Mouse (Mus musculus) cerebellum, postnatal 4 days (tissue): ENCODE results near the gene Pip5k1c.

Experiments used
- DNase-seq, 2 experiments: peaks; one replicate each; pipeline ENCODE4 v3.0.0; 2022; ENCODE audit warnings: low spot score in 2 of 2, mixed read lengths in 1 of 2

Gene Pip5k1c

GRCm38 (mm10) chr10:81292554-81293333, at the start of gene Pip5k1c:
Gene Pip5k1c (plus strand): TSS chr10:81292963.
- peak; percentile 97 to 99 for DNase-seq

GRCm38 (mm10) chr10:81244146-81244545, 48.6 kb upstream of the Pip5k1c start:
- DNase-seq = no peak

- peak; percentile 83 to 91 for DNase-seq
These were observed 48.2 kb upstream of the Pip5k1c start for GRCm38 (mm10) chr10:81244595-81244994.

- DNase-seq = no peak
These were observed 47.6 kb upstream of the Pip5k1c start for GRCm38 (mm10) chr10:81245166-81245565.

GRCm38 (mm10) chr10:81247804-81248203, 45.0 kb upstream of the Pip5k1c start:
- DNase-seq = no peak

GRCm38 (mm10) chr10:81249442-81249841, 43.3 kb upstream of the Pip5k1c start:
- no peak for DNase-seq

- peak in 1 of 2 experiments; percentile 64 for DNase-seq
These were observed 40.0 kb upstream of the Pip5k1c start, which contains the start of gene Matk for GRCm38 (mm10) chr10:81252424-81253419. Gene Matk (plus strand): TSS chr10:81252935.

GRCm38 (mm10) chr10:81254886-81255285, 37.9 kb upstream of the Pip5k1c start:
- DNase-seq = no peak

GRCm38 (mm10) chr10:81257158-81258039, 35.4 kb upstream of the Pip5k1c start:
- no peak for DNase-seq

- DNase-seq = no peak
These were observed 33.4 kb upstream of the Pip5k1c start for GRCm38 (mm10) chr10:81259225-81259884.

- DNase-seq = no peak
These were observed 31.7 kb upstream of the Pip5k1c start for GRCm38 (mm10) chr10:81261025-81261424.

- DNase-seq = no peak
These were observed 27.2 kb upstream of the Pip5k1c start for GRCm38 (mm10) chr10:81265540-81265939.

- peak; percentile 75 to 93 for DNase-seq
These were observed 26.3 kb upstream of the Pip5k1c start, which contains the start of the genes Mrpl54 and Apba3 for GRCm38 (mm10) chr10:81266211-81267105. Gene Mrpl54 (minus strand): TSS chr10:81266934. Gene Apba3 (plus strand): TSS chr10:81266960.

GRCm38 (mm10) chr10:81268056-81268455, 24.7 kb upstream of the Pip5k1c start:
- peak in 1 of 2 experiments; percentile 64 for DNase-seq

GRCm38 (mm10) chr10:81268643-81269412, 23.9 kb upstream of the Pip5k1c start:
- DNase-seq = no peak

GRCm38 (mm10) chr10:81272356-81272755, 20.4 kb upstream of the Pip5k1c start:
- DNase-seq = no peak

GRCm38 (mm10) chr10:81273842-81274241, 18.9 kb upstream of the Pip5k1c start:
- DNase-seq = no peak

- peak in 1 of 2 experiments; percentile 56 for DNase-seq
These were observed 15.1 kb upstream of the Pip5k1c start for GRCm38 (mm10) chr10:81277676-81278075.

- no peak for DNase-seq
These were observed 13.3 kb upstream of the Pip5k1c start for GRCm38 (mm10) chr10:81279496-81279895.
